Mouse (Mus musculus): Measurements from ENCODE around the gene Slc27a5.

Slc27a5 gene

DNA sequence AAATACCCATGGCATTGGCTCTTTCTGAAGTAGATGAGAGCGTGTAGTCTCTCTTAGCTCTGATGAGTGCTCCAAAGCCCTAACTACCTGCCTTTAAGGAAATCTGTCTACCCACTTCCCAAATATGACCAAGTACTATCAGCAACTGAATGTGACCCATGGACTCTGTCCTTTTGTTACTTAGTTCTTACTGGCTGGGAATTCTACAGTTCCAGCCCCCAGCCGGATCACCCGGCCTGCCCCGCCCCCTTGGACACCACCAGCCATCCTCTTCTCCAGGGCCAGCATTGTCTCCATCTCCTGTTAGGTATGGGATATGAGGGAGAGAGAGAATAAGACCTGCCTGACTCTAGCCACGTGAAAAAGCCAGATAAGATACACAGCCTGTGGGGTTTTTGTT, at the start of gene Slc27a5:
TSS of gene Slc27a5 (minus strand) at position 140 of the 400 bp plus-strand sequence.
- in situ Hi-C loops (cut with MboI; ENCODE audit: low sequenced_read_pairs): no loop called here

DNA sequence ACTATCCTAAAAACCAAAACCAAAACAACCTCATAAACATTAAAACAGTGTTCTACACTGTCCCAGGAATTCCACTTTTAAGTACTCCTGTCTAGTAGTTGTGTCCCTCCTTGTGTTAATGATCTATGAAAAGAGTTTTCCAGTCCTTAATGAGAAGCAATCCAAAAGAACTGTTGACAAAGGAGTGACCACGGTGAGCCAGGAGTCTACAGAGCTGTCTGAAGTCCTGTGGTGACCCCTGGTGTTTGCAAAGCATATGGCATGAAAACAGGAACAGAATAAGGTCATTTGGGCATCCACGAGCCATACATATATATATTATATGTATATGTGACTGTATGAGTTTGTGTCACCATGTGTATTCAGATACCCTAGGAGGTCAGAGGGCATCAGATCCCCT, 48.1 kb upstream of the Slc27a5 start:
- in situ Hi-C loops (cut with MboI; ENCODE audit: low sequenced_read_pairs): no loop called here

DNA sequence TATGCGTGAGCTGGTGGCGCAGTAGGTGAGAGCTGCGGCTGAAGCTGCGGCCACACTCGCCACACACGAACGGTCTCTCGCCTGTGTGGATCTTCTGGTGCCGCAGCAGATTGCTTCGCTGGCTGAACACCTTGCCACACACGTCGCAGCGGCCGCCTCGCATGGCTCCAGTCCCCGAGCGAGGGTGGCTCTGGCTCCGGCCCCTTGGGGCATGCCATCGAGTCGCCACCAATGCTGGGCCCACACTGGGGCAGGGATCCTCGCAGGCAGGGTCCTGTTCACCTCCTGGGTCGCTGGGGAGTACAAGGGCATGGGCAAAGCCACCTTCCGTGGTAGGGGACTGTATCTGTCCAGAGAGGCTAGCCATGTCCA, 46.2 kb upstream of the Slc27a5 start:
- in situ Hi-C loops (cut with MboI; ENCODE audit: low sequenced_read_pairs): no loop called here

DNA sequence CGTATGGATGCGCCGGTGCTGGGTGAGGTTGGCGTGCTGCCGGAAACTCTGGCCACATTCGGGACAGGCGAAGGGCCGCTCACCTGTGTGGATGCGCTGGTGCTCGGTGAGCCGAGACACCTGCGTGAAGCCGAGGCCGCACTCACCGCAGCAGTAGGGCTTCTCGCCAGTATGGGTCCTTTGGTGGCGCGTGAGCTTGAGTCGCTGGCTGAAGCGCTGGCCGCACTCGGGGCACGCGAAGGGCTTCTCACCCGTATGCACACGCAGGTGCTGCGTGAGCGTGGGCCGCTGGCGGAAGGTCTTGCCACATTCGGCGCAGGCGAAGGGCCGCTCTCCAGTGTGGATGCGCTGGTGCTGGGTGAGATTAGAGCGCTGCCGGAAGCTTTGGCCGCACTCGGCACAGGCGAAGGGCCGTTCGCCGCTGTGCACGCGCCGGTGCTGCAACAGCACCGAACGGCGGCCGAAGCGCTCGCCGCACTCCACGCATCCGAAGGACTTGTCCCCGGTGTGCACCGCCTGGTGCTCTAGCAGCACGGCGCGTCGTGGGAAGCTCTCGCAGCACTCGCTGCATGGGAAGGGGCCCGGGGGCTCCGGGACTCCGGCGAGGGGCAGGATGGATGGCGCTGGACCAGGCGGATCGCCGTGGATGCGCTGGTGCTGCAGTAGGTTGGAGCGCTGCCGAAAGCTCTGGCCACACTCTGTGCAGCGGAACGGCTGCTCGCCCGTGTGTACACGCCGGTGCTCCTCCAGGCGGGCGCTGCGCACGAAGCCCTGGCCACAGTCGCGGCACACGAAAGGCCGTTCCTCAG, 45.7 kb upstream of the Slc27a5 start:
- in situ Hi-C loops (cut with MboI; ENCODE audit: low sequenced_read_pairs): no loop called here

DNA sequence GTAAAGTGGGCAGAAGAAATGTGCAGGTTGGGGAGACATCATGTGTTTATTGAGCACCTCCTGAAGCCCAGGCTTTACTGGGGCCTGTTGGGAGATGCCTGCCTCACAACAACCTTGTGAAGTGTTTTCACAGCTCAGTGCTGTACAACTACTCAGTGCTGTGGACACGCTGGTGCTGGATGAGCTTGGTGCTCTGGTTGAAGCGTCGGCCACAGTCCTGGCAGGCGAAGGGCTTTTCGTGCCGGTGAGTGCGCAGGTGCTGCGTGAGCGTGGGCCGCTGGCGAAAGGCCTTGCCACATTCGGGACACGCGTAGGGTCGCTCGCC, 45.1 kb upstream of the Slc27a5 start:
- in situ Hi-C loops (cut with MboI; ENCODE audit: low sequenced_read_pairs): no loop called here

DNA sequence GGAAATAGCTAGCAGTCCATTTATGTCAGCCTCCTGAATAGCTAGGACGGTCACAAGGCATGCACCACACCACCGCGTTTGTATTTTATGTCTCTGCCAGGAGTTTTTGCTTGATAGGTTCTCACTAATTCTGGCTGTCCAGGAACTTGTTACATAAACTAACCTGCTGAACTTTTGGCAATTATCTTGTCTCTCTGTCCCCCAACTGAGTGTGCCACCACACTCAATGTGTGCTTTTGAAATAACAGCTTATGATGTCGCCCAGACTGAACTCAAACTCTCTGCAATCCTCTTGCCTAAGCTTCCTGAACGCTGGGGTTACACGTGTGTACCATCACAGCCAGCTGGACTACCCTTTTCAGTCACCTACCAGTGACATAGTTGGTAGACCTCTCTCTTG, 44.5 kb upstream of the Slc27a5 start:
- in situ Hi-C loops (cut with MboI; ENCODE audit: low sequenced_read_pairs): no loop called here

DNA sequence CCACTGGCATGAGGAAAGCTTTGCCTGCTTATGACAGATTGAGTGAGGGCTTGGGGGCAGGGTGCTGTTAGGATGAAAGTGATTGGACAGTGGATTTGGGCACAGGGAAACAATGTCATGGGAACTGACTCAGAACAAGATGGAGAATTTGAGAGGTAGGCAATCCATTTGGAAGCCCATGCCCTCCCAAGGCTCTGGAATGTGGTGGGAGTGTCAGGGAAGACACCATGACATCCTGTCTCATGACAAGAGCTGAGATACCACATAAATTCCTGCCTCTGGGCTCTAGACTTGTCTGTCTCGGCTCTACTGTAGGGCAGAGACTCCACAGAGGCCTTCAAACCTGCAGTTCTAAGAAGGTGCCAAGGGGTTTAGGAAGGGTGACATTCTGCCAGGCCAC, 43.3 kb upstream of the Slc27a5 start:
- in situ Hi-C loops (cut with MboI; ENCODE audit: low sequenced_read_pairs): no loop called here

DNA sequence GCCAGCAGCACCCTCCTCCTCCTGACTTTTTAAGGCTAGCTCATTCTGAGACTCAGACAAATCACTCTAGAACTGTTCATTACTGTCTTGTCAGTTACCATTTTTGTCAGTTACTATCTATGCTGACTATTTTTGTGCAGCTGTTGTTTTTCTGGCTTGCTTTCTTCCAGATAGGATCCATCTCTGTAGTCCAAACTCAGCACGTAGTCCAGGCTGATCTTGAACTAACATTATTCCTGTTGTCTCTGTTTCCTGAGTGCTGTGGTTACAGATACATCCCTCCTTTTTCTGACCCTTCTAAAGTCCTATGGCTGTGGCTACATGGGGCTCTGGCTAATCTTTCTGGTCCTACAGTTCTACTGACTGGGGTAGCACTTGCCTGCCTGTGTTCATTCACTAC, 41.2 kb upstream of the Slc27a5 start:
- in situ Hi-C loops (cut with MboI; ENCODE audit: low sequenced_read_pairs): no loop called here

DNA sequence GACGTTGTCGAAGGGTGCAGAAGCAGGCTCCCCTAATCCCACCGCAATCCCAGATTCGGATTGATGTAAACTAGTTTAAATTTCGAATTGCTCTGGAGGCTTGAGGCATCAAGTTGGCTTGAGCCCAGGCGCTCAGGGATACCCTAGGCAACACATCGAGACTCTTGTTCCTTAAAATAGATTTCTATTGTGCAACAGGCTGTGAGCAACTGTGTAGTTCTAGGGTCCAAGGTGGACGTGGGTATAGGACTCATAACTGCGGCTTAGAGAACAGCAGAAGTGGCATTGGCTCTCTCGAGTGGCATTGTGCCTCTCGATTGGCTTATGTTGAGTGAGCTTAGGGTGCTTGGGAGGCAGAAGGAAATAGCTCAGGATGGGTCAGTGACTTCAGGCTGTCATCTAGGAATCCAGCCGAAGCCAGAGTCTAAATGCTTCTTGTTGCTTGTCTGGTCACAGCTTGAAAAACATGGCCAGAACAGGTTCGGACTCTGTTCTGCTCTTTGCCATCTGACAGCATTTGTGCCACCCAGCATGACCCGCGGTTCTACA, 40.7 kb upstream of the Slc27a5 start:
- in situ Hi-C loops (cut with MboI; ENCODE audit: low sequenced_read_pairs): no loop called here

DNA sequence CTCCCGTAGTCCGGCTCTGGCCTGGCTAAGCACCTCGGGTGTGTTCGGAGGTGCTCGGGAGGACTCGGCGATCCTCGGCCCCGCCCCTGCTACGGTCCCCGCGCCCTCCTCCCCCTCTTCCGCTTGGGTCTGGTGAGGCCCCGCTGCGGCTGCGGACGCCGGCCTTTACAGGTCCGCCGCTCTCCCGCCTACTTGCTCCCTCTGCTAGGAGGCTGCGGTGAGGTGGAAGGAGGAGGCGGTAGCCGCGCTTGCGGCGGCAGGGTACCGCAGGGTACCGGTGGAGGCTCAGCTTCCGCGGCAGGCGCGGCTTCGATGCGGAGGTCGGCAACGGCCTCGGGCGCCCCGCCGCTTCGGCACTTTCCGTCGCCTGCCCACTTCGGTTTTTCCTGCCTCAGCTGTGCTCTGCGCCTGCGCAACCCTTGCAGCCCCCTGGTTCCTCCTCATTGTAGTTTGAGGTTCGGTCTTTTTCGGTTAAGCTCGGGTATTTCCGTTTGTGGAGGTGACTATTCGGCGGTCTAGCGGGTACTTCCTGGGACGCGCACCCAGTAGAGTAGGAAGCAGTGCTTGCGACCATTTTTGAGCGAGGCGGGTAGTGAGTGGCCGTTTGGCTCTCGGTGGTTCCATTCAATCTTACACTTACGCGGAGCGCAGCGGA, 40.0 kb upstream of the Slc27a5 start, which contains the start of gene Ube2m:
TSS of gene Ube2m (minus strand) at position 375 of the 655 bp plus-strand sequence.
- in situ Hi-C loops (cut with MboI; ENCODE audit: low sequenced_read_pairs): no loop called here

DNA sequence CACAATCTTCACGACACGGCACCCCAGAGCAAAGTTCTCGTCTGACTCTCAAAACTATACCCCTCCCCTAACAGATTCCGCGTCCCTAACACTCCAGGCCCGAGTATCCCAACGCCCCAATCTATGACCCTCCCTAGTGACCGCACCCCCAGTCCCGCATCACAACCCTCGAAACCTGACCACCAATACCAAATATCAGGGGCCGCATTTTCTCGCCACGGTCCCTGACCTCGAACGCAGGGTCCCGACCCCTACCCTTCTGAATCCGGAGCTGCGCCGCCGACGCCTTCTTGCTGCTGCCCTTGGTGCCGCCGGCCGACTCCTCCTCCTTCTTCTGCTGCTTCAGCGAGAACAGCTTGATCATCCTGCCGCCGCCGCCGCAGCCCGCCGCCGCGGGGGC, 39.4 kb upstream of the Slc27a5 start:
- in situ Hi-C loops (cut with MboI; ENCODE audit: low sequenced_read_pairs): no loop called here

DNA sequence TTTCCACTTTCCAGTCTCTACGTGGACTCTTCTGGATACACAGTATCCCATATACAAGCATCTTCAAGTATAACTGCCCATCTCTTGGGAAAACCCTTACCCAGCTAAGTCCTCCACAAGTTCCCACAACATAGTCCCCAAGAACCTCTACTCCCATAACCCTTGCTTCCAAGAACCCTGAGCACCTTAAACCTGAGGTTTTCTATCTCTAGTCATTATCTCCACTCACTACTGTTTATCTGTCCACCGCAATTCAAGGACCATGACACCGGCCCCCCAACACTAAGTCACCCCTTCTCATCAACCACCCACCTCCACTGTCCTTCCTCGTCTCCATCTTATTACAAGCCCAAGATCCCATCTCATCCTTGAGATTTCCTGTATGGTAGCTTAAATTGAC, 38.8 kb upstream of the Slc27a5 start:
- in situ Hi-C loops (cut with MboI; ENCODE audit: low sequenced_read_pairs): no loop called here

DNA sequence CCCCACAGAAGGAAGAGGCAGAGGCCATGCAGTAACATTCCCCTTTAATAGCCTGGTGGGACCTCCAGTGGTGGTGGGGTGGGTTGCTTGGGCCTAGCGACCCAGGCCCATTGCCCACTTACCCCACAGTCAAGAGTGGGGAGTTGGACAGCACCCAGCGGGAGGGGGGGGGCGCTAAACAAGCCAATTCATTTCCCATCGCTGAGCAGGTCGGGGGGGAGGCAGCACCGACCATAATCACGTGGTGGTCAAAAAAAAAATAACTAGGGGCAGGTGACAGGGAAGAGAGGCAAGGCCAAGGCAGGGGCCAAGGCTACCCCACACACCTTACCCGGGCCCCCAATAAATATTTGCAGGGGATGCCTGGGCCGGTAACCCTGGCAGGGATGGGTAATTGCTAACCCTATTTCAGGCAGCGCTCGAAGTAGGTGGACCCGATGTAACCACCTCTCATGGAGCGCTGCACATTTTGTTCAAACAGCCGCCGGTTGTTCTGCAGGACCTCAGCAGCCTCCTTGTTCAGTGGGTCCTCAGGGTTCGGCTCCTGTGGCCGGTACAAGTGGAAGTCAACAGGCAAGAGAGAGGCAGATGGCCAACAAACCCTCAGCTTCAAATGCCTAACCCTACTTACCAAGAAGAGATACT, 37.3 kb upstream of the Slc27a5 start:
- in situ Hi-C loops (cut with MboI; ENCODE audit: low sequenced_read_pairs): no loop called here

DNA sequence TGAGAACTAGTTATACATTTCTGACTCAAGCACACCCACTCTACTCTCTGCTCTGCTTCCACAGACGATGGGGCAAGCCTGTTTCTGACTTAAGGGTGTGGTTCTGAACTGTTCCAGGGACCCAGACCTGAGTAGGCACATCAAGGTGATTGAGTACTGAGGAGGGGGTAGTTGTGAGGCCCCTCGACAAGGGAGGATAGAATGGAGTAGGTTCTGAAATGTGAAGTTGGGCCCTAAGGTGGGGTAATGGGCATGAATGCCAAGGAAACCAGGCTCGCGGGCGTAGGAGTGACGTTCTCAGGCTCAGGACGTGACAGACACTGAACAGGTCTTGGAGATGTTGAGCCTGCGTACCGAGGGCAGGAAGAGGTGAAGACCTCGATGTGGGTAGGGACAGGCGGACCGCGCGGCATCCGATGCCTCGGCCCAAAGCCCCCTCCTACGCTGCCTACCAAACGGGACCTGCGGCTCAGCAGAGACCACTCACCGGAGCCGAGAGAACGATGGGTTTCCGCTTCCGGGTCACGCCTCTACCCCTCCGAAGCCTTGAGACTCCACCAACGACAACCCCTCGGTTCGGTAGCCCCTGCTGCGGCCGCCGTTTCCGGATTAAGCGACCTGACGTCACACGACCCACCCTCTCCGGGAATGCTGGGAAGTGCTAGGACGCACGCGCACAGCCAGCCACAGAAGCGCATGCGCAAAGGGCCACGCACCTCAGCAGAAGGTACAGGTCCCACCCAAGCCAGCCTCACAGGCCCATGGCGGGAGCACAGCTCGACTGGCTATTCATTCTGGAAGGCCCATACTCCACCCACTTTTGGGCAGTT, 36.4 kb upstream of the Slc27a5 start, which contains the start of gene Chmp2a:
TSS of gene Chmp2a (minus strand) at position 660 of the 830 bp plus-strand sequence.
- in situ Hi-C loops (cut with MboI; ENCODE audit: low sequenced_read_pairs): no loop called here

DNA sequence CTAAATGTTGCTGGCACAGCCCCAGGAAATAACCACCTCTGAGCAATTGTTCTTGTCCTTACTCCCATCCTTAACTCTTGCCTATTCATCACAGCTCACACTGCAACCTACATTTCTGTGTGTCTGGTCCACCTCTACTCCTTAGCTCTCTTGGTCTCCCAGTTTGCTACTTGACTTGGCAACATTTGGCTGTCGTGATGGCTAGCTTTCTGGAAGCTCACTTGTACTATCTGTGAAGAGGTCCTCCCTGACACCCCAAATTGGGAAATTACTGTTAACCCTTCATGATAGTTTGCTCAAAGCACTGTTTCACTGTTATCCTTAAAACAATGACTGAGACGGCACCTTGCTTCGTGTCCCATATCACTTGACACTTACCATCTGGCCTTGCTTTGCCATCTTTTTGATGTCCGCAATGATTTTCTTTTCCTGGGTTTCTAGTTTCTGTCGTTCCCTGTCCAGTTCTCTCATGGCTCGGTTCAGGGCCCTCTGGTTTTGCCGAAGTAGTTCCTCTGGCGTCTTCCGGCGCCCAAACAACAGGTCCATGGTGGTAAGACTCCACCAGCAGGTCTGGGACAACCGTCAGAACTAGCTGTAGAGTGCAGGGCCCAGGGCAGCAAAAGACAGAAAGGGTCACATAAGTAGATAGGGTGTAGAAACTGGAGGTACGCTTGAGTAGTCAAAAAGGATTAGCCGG, 35.6 kb upstream of the Slc27a5 start:
- in situ Hi-C loops (cut with MboI; ENCODE audit: low sequenced_read_pairs): no loop called here

DNA sequence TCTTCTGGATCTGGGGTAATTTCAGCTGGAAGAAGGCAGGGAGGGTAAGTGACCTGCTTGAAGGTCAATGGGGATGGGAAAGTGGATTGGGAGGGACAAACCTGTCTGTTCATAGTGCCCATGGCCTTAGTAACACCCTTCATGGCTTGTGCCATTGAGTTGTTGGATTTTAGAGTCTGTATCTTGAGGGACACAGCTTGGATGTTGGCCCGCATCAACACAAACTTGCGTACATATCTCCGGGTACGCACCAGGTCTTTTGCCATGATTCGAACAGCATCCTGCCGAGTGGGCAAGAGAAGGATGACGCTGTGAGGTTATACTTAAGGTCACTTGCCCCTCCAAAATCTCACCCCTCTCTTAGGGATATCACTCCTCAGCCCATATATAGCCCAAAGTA, 34.5 kb upstream of the Slc27a5 start:
- in situ Hi-C loops (cut with MboI; ENCODE audit: low sequenced_read_pairs): no loop called here

DNA sequence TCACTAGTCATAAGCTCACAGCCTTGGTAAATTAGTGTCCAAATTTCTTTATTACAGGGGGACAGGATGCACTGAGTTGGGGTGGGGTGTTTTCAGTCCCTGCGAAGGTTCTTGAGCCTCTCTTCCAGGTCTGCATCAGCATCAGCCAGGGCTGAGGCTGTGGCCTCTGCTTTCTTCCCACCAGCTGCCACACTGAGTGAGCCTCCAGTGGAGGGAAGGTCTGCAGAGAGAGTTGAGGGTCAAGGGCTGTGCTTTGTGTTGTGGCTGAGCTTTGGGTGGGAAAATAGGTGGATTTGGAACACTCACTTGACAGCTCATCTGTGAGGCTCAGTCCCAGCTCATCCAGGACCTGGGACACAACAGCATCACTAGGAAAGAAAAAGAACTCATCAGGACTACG, 34.0 kb upstream of the Slc27a5 start:
- in situ Hi-C loops (cut with MboI; ENCODE audit: low sequenced_read_pairs): no loop called here

DNA sequence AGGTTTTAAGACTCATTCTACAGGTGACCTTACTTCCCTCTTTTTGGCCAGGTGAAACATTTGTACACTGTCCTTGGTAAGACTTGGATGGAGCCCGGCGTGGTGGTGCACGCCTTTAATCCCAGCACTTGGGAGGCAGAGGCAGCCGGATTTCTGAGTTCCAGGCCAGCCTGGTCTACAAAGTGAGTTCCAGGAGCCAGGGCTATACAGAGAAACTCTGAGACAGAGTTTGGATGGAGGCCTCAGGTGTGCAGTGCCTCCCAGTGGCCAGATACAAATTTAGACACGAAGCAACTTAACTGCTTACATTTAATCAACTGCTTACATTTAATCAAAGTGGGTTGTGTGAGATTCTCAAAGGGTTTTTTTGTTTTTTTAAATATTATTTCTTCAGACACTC, 33.1 kb upstream of the Slc27a5 start:
- in situ Hi-C loops (cut with MboI; ENCODE audit: low sequenced_read_pairs): no loop called here

DNA sequence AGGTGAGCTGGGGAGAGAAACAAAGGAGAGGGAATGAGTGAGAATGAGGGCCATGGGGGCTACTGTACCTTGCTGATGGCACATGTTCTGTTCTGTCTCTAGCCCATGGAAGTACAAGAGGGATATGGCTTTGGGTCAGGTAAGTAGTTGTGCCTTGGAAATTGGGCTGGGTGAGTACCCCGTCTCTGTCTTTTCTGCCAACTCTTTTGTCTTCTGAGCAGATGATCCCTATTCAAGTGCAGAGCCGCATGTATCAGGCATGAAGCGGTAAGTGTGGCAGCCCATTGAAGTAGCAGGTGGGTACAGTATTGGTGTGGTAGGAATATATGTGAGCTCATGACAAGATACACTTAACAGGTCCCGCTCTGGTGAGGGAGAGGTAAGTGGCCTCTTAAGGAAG, 31.0 kb upstream of the Slc27a5 start:
- in situ Hi-C loops (cut with MboI; ENCODE audit: low sequenced_read_pairs): no loop called here

DNA sequence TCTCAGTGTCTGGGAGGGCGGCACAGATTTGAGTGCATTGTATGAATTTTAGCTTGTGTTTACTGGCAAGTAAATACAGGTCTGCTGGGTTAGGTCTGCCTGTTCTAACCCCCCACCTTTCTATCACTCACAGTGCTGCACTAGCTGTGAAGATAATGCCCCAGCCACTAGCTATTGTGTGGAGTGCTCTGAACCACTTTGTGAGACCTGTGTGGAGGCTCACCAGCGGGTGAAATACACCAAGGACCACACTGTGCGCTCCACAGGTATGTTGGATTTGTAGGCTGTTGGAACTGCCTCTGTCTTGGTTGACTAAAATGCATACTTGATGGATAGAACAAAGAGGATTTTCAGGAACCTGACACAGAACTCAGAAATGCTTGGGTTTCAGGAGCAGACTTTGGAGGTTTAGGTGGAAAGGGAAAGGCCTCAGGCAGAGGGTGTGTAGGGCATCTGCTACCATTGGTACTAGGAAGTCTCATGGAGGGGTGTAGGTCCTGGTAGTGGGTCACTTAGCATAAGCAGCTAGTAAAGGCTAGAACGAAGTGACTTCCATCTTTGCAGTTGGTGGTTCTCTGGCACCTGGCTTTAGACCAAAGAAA, 27.6 kb upstream of the Slc27a5 start:
- in situ Hi-C loops (cut with MboI; ENCODE audit: low sequenced_read_pairs): no loop called here
